Mouse (Mus musculus): ENCODE data around the gene Plch1.

The Plch1 gene

GRCm38 (mm10) chr3:63852828-63853227 is 46.4 kb downstream of the Plch1 start:
- DNase-seq (ENCODE audit: low spot score), result no peak

GRCm38 (mm10) chr3:63851125-63851698 is 48.1 kb downstream of the Plch1 start:
- DNase-seq (ENCODE audit: low spot score), result no peak

DNA sequence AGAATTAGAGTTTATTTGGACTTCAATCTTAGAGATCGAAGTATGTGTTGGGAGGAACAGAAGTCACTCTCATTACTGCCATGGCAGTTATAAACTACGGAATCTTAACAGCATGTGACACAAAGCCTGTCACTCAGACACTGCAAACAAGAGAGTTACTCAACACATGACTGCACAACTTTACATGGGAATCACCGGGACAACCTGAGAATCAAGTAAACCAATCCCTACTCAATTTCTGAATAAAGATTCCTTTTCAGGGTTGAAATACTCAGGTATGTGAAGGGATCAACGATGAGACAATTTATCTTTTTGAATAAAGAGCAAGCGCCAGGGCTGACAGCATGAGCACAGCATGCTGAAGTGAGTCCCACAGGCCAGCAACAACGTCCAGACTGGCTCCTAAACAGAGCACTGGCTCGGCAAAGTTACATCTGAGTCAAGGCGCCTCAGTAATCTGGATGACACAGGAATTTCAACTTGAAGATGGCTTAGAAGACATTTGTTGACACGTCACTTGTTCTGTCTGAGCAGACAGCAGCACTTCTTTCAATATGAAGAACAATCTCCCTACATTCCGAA is 49.4 kb downstream of the Plch1 start:
- no peak for DNase-seq (ENCODE audit: low spot score)

DNA sequence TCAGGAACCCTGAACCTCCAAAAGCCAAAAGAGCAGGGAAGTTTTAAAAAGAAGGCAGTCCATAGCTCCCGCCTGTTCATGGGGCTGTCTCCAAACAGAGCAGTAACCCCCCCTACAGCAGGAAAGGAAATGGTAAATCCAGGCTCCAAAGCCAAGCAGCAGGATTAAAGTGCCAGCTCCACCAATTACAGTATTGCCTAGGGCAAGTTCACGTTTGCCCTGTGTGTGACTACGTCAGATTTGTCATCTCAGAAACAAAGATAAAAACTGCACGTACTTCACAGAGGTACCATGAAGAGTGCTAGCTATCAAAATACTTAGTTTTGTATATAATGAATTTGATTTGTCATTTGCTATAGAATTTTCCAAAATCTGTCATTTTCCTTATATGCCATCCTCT is 55.1 kb downstream of the Plch1 start:
- no peak for DNase-seq (ENCODE audit: low spot score)

- DNase-seq (ENCODE audit: low spot score), result no peak
Measured at GRCm38 (mm10) chr3:63842436-63842835, 56.8 kb downstream of the Plch1 start.

- DNase-seq (ENCODE audit: low spot score), result no peak
Measured at GRCm38 (mm10) chr3:63837750-63838149, 61.5 kb downstream of the Plch1 start.

DNA sequence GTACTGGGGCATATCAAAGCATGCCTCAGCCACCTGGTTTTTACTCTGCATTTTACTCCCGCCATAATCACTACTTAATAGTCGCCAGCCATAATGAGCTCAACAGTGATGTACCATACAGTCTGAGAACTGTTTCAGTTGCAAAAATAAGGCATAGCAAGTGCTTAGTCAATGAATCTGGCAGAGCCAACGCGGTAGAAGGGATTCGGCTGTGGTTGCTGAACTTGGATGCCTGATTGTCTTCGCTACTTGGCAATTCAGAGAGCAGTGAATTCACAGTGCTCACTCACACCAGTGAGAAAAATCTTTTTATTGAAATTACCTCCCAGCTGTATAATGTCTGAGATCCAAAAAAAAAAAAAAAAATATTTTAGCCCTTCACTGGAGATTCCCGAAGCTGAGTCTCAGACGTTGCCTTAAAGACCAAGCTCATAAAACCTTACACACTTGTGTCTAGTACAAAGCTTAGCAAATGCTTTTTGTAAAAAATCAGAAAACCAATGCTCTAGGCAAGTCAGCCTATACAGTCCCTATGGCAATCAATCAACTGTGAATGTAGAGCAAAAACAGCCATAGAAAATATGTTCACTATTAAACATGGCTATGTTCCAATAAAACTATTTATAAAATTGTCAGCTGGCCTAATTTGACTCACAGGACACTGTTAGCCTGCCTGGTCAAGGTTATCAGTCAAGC is 62.2 kb downstream of the Plch1 start:
- DNase-seq (ENCODE audit: low spot score), result no peak

GRCm38 (mm10) chr3:63835816-63836215 is 63.5 kb downstream of the Plch1 start:
- no peak for DNase-seq (ENCODE audit: low spot score)

- DNase-seq (ENCODE audit: low spot score), result no peak
Measured at GRCm38 (mm10) chr3:63823874-63824400, 75.3 kb downstream of the Plch1 start.

DNA sequence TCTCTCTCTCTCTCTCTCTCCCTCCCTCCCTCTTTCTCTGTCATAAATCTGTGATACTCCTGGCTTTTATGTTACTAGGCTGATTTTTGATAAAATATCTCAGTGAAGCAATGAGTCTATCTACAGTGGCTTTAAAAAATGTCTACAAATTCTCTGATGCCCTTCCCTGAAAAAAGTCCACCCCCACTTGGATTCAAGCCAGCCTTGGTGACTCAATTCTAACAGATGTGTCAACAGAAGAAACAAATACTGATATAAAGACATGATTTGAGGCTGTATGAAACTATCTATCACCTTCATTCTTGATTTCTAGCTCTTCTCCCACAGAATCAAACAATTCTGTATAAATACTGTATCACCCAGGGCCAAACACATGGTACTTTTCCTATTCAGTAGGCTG is 76.6 kb downstream of the Plch1 start:
- DNase-seq (ENCODE audit: low spot score), result no peak

- no peak for DNase-seq (ENCODE audit: low spot score)
Measured at GRCm38 (mm10) chr3:63815131-63815530, 84.1 kb downstream of the Plch1 start.

DNA sequence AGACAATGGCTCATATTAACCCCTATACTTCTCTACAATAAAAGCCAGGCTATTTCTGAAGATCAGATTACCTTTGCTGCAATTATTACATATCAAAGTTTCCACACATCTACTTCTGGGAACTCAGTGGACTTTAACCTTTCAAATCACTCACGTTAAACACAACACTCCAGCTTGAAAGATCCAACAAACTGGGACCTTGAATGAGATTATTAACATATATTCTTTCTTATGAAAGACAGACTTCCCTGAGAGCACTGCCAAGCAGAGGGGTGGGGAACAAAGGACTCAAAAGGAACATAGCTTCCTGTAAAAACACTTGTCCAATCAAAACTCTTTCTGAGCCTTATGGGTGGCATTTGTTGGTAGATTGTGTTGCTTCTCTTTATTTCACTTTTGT is 85.1 kb downstream of the Plch1 start:
- no peak for DNase-seq (ENCODE audit: low spot score)

DNA sequence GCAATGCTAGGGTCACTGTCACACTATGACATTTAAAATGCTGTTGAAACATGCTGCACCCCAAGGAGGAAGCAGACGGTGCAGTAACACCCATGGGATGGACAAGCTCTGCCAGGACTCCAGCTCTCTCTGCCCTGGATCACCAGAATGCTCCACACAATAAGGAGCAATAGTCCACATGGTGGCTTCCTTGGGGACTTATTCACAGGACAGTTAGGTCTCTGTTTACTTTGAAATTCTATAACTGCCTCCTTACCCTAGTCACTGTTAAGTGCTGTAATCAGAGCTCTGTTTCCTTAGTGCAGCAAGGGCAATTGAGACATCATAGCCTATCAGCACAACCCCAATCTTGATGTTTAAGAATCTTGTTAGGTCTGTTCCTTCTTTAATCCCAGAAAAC is 92.4 kb downstream of the Plch1 start:
- no peak for DNase-seq (ENCODE audit: low spot score)

DNA sequence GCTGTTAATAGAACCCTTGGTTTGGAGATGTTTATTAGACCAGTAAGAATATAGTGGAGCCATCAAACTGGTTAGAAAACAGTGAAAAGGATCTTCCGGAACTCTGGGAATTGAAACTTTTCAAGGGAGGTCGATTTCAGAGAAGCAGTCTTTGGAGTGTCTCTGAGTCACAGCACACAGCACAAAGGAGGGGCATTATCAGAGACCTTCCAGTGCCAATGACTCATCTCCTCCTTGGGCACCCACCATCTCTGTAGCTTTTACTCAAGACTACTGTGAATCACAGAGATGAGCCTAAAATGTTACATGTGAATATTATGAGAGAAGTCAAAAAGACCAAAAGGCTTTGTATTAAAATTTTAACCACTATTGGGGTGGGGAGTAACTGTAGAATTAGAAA is 93.8 kb downstream of the Plch1 start:
- DNase-seq (ENCODE audit: low spot score), result no peak

- no peak for DNase-seq (ENCODE audit: low spot score)
Measured at GRCm38 (mm10) chr3:63800685-63801084, 98.6 kb downstream of the Plch1 start.

- DNase-seq (ENCODE audit: low spot score), result no peak
Measured at GRCm38 (mm10) chr3:63786805-63787365, 112.4 kb downstream of the Plch1 start.

- no peak for DNase-seq (ENCODE audit: low spot score)
Measured at GRCm38 (mm10) chr3:63772617-63773305, 126.5 kb downstream of the Plch1 start.

- no peak for DNase-seq (ENCODE audit: low spot score)
Measured at GRCm38 (mm10) chr3:63760821-63761220, 138.5 kb downstream of the Plch1 start.

DNA sequence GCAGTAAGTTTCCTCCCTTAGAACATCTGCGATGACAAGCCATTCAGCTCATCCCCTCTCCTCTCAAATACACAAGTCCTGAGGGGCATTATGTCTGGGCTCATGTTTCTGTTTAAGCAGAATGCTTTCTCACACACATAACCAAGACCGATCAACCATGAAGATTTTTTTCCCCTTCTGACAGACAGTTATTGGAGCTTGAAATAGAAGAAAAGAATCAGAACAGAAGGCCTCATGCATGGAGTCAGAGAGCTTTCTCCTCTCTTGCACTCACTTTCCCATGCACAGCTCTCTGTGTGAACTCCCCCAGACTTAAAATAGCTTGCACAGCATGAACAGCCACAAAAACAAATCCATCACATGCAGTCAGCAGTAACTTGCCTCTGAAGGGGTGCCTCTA is 159.2 kb downstream of the Plch1 start:
- DNase-seq (ENCODE audit: low spot score), result no peak

DNA sequence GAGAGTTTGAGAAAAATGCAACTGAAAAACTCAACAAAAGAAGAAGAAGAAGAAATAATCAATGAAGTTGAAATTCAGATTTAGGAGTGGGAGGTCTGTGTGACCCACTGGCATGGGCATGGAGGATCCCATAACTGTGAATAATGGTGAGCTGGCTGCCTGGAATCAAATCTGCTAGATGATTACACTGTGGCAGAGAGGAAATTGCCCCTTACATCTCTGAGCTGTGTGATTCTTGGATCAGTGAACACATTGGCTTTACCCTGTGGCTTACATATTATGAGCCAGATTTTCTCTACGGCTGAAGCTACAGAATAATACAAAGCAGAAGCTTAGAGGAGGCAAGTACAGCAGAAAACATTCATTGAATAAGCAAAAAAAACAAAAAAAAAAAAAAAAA is 170.9 kb downstream of the Plch1 start:
- DNase-seq (ENCODE audit: low spot score), result no peak

GRCm38 (mm10) chr3:63726667-63727342 is 172.5 kb downstream of the Plch1 start:
- DNase-seq (ENCODE audit: low spot score), result no peak

GRCm38 (mm10) chr3:63693694-63694093 is 205.6 kb downstream of the Plch1 start:
- DNase-seq (ENCODE audit: low spot score), result no peak

Measured in lung, postnatal 25 days (tissue).